Mouse (Mus musculus) CD8-positive naive resting alpha-beta T cell, adult 2 months (primary cell): ENCODE data around the gene Cox14.
"Not testable (repeated sequence)": the region's sequence is repeated elsewhere in the genome, so short reads cannot be mapped to it uniquely, and the experiment has no call there.

Experiments used
- DNase-seq, 2 experiments: peaks; one replicate each; pipeline ENCODE4 v3.0.0; 2022; ENCODE audit warnings: low read depth in 2 of 2, low spot score in 2 of 2

Cox14 gene

DNA sequence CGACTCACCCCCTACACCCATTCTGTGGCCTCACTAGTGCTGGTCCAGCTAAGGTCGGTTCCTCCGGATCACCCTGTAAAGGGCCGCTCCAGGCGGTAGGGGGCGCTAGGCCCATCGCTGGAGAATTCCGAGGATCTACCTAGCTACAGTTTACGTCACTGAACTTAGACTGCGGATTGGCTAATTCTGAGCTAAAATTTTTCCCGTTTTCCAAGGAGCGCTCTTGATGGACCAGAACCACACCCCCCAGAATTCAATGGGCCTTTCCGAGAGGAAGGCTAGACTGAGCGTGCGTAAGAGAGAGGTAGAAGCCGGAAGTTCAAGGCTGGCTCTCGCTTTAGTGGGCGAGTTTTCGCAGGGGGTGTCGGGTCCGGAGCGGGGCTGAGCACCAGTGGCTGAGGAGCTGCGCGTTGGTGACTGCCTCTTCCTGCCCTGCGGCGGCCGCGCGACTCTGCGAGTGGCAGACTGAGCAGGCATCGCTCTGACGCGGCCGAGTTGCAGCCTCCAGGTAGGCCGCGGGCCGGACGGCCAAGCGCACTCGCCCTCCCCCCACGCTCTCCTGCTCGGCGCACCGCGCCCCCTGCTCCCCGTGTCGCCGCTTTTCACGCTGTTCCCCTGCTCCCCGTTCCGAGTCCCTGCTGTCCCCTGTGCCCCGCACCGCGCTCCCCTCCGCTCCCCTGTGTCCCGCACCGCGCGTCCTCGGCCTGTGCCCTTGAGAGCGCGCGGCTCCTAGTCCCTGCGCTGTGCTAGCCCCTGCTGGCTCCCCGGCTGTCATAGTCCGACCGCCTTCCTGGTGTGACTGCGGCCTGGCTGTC lies at the start of gene Cox14:
Gene Cox14, plus strand, starts transcription at position 278 of the 815 bp plus-strand sequence.
- peak; percentile 91 to 94 for DNase-seq

- DNase-seq = no peak
Observed at GRCm38 (mm10) chr15:99677089-99677488, 48.3 kb upstream of the Cox14 start.

- peak in 1 of 2 experiments; percentile 34 for DNase-seq
Observed at GRCm38 (mm10) chr15:99678063-99678800, 47.2 kb upstream of the Cox14 start.

- DNase-seq = no peak
Observed at GRCm38 (mm10) chr15:99679008-99679407, 46.4 kb upstream of the Cox14 start.

DNA sequence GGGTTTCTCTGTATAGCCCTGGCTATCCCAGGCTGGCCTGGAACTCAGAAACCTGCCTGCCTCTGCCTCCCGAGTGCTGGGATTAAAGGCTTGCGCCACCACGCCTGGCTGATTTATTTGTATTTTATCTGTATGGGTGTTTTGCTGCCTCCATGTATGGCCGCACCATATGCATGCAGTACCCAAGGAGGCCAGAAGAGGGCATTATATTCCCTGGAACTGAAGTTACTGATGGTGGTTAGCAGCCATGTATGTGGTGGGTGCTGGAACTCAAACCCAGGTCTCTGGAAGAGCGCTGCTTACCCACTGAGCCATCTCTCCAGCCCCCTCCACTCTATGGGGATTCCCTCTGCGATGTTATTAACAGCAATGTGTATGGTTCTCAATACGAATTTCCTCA lies 42.5 kb upstream of the Cox14 start:
- DNase-seq = peak in 1 of 2 experiments; percentile 46

DNA sequence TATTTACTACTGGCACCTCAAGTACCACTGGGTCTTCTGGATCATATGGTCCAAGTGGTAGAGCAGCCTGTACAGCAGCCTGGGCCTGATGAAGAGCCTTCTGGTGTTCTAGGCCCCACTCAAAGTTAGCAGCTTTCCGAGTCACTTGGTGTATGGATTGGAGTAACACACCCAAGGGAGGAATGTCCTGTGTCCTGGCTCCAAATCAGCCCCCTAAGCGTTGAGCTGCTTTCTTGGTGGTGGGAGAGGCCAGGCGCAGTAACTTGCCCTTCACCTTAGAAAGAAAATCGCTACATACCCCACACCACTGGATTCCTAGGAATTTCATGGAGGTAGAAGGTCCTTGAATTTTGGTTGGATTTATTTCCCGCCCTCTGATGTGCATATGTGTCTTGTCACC lies 41.3 kb upstream of the Cox14 start:
- DNase-seq = no peak

DNA sequence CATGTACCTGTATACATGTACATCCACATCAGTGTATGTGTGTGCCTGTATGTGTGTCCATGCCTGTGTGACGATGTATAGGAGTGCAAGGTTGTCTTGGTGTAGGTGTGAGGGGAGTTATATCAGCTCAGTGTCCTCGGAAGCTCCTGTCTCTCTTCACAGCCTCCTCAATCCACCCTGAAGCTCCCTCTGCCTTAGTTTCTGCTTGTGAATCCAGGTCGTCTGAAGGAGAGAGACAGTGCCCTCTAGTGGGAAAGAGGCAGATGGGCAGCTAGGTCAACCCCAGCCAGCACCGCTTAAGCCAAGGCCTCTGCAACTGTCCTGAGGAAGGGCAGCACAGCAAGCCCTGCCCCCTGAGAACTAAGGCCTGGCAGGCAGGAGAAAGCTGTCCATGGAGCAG lies 36.7 kb upstream of the Cox14 start:
- DNase-seq = peak in 1 of 2 experiments; percentile 34

DNA sequence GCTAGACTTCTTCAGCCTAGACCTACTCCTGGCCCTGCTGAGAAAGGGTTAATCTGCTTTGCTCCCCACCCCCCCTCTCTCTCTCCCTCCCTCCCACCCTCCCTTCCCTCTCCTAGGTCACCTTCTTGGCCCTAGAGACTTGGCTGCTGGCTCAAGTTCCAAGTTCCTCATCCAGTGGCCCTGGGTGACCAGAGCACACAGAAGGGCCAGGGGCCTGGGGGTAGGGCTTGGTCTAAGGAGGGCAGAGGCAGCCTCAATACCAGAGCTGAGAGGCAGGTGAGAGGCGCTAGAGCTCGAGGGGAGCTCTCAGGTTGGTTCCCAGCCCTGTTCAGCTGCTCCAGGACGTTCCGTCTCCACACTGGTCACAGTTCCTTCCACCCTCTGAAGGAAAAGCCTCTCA lies 34.5 kb upstream of the Cox14 start:
- DNase-seq = no peak

GRCm38 (mm10) chr15:99691976-99692375 lies 33.4 kb upstream of the Cox14 start:
- no peak for DNase-seq

GRCm38 (mm10) chr15:99697309-99697708 lies 28.1 kb upstream of the Cox14 start:
- DNase-seq = no peak

GRCm38 (mm10) chr15:99698533-99699085 lies 26.8 kb upstream of the Cox14 start:
- DNase-seq = no peak

- no peak for DNase-seq
Observed at GRCm38 (mm10) chr15:99699715-99700114, 25.7 kb upstream of the Cox14 start.

DNA sequence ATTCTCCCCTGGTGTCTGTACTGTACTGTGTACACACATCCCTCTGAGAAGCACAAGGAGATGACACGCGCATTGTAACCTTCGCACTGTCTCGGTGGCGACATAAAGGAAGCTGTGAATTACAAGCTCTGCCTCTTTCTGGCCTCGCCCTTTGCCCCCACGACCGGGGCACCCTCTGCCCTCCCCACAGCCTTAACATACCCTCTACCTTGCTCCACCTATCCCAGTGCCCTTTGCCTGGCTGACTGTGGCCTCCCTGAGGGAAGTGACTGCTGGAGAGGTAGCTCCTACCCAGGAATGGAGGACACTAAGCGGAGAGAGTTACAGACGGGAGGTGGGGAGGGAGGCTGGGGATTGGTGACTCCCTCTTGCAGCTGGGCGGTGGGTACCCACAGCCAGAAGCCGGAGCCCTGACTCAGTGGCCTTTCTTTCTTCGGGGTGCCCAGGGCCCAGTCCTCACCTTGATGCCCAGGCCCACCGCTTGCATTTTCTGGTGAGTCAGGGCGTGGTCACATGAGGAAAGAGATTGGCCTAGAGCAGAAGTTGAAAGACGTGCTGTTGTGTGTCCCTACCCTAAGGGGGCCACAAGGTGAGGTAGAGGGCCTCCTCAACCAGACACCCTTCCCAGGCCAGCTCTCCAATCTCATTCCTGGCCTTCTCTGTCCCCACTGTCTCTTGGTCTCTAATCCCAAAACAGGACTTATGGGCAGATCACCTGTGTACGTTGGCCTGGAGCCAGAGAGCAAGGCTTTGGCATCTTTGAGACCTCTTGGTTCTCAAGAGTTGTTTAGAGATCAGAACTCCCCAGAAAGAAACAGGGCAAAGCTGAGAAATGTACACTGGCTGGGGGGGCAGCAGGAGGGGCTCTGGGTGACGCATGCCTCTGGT lies 25.0 kb upstream of the Cox14 start:
- no peak for DNase-seq

- not testable (repeated sequence) for DNase-seq
Observed at GRCm38 (mm10) chr15:99701640-99701998, 23.8 kb upstream of the Cox14 start.

DNA sequence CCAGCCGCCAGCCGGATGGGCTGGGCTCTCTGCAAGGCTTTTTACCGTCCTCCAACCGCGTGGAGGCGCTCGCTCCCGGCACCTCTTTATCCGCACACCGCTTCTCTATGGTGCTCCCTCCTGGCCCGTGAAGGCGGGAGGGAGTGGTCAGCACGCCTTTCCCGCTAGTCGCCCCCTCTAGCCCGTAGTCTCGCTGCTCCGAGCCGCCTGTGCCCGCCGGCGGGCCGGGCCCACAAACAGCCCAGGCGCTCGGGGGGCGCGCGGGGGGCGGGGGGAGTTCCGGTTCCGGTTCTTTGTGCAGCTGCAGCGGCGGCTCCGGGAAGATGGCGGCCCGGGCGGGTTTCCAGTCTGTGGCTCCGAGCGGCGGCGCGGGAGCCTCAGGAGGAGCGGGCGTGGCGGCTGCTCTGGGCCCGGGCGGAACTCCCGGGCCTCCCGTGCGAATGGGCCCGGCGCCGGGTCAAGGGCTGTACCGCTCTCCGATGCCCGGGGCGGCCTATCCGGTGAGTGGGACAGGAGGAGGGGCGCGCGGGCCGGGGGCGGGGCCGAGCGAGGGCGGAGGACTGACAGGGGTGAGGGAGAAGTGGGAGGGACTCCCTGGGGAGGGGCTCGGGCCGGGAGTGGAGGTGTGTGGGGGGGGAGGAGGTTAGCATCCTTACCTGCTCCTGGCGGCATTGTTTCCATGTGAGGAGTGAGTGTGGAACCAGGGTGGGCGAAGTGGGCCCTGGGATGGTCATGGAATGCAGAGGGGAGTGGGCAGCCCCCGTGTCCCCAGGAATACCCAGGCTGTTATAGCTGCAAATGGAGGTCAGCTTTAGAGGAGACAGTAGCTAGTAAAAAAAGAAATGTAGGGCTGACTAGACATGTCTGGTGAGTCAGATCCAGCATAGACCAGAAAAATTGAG lies 23.2 kb upstream of the Cox14 start, which contains the start of gene Smarcd1:
Gene Smarcd1, plus strand, starts transcription at position 131 of the 902 bp plus-strand sequence.
- DNase-seq = peak; percentile 88 to 91

DNA sequence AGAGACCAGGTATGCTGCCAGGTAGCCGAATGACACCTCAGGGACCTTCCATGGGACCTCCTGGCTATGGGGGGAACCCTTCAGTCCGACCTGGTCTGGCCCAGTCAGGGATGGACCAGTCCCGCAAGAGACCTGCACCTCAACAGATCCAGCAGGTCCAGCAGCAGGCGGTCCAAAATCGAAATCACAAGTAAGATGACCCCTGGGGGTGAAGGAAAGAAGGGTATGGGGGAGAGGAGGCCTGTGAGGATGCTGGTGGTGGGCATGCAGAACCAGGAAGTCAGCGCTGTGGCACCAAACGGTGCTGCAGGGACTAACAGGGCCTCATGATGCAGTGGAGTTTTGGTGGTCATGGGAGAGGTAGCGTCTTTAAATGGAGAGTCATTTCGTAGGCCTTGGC lies 22.3 kb upstream of the Cox14 start:
- DNase-seq = no peak

- no peak for DNase-seq
Observed at GRCm38 (mm10) chr15:99703676-99704040, 21.8 kb upstream of the Cox14 start.

DNA sequence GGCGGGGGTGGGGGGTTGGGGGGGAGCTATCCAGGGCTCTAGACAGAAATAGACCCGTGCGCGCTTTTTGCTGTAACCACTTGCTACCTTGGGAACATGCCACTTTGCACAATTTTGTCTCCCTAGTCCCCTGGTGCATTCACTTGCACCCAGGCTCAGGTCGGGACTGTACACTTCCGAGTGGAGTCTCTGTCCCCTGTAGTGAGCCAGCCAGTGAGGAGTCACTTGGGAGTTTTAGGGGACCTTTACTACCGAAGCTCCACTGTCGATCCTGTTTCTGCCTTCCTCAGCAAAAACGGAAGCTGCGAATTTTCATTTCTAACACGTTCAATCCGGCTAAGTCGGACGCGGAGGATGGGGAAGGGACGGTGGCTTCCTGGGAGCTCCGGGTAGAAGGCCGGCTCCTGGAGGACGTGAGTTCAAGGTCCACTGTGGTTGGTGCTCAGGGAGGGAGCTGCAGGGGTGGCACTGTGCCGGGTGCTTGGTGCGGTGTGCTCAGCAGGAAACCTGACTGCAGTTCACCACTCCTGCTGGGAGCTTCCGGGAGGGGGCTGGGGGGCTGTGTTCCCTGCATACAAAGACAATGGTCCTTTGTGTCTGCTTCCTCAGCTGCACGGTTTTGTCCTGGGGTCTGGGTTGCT lies 21.3 kb upstream of the Cox14 start:
- no peak for DNase-seq

DNA sequence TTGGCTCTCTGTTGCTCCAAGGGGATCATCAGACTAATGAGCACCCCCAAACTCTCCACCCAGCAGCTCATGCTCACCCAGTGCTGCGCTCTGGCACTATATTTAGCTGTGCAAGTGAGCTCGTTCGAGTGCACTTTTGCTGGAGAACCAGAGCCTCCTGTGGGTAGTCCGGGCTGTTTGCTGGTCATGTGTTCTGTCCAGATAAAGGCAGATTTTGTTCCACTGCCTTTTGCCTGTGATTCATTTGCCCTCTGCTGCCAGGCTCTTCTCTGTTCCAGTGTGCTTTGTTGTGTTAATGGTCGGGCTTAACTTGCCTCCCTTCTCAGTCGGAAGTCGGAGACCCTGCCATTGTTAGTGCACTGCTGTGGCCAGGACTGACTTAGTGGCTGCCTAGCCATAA lies 20.5 kb upstream of the Cox14 start:
- no peak for DNase-seq
